Mouse (Mus musculus): ENCODE results near the gene Mpc1.
"Not testable (repeated sequence)": the region's sequence is repeated elsewhere in the genome, so short reads cannot be mapped to it uniquely, and the experiment has no call there.

The Mpc1 gene

DNA sequence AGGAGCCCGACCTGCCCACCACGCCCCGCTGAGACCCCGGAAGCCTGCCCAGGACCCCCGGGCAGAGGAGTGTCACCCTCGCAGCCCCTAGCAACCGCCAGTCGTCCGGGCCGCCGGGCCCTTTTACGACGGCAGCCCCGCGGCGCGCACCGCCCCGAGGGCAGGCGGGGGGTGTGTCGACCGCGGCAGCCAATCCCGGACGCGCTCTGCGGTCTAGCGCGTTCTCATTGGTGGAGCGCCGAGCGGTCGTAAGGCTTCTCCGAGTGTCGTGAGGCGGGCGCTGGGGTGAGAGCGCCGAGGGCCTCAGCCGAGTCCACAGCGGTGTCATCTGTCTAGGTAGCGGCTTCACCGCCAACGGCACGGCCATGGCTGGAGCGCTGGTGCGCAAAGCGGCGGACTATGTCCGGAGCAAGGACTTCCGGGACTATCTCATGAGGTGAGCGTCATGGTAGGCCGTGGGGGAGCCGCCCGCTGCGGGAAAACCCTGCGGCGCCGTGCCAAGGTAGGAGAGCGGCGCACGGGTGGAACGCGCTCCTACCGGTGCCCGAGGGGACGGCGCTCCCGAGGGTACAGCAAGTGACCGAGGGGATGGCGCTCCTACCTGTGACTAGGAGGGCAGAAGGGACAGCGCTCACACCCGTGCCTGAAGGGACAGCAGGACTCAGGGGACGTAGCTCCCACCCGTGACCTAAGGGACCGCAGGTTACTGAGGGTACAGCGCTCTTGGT is 986 bp downstream of the Mpc1 start:
- DNase-seq, result peak; percentile 98

DNA sequence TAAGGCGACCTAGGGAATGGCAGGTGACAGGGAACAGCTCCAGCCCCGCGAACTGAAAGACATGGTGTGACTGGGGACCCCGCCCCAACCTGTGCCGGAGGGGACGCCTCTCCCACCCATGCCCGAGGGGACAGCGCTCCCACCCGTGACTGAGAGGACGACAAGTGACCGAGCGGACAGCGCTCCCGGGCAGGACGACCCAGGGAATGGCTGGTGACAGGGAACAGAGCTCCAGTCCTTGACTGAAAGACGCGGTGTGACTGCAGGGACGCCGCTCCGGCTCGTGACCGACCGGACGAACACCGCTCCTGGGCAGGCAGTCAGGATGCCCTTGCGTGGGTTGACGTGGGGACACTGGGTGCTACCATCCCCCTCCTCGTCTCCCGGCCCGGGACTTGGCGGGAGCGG is 1.6 kb downstream of the Mpc1 start:
- DNase-seq, result peak; percentile 59

DNA sequence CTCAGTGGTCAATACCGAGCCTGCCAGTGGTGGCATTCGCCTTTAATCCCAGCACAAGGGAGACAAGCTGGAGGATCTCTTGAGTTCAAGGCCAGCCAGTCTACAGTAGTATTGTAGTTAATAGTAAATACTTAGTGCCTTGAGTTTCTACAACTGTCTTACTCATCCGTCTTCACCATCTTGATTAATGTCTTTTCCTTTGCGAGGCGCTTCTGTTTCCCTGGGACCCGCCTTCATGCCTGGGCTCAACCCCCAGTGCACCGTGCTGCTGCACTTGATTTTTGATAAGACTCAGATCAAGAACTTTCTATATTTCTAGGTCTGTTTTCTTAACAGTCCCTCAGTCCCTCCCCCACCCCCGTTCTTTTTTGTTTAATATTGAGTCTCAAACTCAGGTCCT is 2.4 kb downstream of the Mpc1 start:
- DNase-seq, result no peak

DNA sequence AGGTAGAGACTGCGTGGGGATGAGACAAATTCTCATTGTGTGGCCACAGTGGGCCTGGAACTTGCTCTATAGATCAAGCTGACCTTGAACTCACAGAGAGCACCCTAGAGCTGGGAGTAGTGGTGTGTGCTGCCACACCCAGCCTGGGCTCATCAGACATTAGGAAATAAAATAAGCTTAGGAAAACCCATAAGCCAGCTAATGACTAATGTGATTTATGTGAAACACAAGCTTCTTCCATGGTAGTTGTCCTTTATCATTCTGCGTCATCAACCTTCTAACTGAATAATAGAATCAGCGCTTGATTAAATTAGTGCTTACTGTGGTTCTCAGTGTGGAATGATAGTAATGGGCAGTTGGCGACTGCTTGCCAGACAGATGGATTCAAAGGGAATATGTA is 4.3 kb downstream of the Mpc1 start:
- DNase-seq, result no peak

DNA sequence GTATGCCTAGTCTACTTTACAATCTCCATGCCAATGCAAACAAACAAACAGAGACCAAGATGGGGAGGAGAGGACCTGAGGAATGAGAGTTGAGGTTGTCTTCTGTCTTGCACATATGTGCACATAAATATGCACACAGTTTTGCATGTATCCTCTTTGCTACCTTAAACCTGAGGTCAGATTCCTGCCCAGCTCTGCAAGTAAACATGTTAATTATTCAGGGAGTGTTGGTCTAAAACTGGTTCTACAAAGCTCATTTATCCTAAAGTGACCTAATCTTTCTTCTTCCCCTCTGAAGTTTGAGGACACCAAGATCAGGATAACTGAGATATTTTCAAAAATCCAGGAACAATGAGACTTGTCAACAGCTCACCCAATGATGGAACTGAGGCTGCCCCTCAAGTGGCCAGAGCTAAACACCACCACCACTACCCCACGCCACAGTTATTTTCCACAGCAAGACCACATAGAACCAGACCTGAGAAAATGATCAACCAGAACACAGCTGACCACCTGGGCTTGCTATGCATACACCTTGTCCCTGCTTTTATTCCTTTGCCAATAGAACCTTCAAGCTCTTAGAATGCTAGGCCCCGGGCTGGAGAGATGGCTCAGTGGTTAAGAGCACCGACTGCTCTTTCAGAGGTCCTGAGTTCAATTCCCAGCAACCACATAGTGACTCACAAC is 7.4 kb downstream of the Mpc1 start:
- DNase-seq, result peak; percentile 44

DNA sequence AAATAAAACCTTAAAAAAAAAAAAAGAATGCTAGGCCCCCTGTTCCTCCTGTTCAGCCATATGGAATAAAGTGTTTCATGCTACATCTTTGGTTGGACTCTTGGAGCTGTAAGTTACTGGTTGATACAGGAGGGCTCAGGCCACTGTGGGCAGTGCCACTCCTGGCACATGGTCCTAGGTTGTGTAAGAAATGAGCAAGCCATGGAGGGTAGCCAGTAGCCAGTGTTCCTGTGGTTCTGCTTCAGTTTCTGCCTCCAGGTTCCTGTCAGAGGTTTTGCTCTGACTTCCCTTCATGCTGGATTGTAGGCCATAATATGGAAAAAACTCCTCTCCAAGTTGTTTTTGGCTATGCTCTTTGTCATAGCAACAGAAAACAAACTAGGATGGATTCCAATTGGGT is 8.0 kb downstream of the Mpc1 start:
- DNase-seq, result no peak

DNA sequence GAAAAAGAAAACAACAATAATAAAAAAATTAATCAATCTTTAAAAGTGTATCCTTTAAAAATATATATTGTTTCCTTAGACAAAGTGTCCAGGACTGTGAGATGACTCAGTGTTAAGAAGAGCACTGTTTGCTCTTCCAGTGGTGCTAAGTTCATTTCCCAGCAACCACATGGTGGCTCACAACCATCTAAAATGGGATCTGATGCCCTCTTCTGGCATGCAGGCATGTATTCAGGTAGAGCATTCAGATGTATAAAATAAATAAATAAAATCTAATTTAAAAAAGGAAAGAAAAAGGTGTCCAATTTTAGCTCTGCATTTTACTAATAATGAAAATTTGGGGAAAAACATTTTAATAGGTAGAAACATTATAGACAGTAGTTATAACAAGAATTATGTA is 13.1 kb downstream of the Mpc1 start:
- DNase-seq, result no peak

DNA sequence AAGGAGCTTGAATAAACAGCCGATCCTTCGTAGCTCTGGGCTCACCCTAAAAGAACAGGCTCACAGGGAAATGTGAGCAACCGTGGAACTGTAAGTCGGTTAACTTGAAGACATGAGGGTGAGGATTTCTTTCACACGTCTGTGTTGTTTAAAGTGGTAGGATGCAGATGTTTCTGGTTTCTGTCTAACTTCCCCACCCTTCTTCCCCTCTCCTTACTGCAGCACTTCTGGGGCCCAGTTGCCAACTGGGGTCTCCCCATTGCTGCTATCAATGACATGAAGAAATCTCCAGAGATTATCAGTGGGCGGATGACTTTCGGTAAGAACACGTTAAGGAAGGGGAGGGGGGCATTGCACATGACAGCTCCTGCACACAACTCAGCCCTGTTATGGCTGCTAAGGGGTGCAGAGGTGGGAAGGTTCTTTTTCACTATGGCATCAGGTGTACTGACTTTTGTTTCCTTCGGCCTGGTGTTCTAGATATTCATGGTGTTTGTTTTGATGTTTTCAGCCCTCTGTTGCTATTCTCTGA is 13.7 kb downstream of the Mpc1 start:
- DNase-seq, result no peak

DNA sequence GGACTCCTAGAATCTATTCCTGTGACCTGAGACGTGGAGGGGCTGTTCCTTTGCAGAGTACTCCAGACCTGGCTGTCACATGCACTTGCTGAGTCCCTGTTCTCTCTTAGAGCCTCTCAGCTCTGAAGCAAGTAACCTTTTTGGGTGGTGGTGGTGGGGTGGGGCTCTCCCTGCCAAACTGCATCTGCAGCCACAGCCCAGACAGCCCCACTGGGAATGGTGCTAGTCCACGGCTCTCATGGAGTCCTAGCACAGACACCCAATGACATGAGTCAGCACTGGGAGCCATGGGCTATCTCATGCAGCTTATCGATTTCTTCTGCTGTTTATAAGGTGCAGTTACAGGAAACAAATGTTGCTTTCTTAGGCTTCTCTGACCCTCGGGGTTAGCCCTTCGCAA is 15.0 kb downstream of the Mpc1 start:
- no peak for DNase-seq

DNA sequence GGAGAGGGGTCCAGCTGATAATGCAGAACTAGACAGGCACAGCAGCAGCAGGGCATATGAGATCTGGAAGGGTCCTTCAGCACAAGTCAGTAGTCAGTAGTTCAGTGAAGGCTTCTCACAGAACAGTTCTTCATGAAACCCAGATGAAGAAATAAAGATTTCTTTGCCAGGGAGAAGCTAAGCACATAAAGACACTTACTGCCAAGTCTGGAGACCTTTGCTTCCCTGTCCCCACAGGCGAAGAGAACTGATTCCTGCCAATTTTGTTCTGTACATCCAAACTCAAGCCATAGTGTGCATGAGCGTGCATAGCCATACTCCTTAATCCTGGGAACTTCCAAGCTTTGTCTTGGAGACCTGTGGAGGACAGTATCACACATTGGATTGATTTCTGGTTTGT is 15.6 kb downstream of the Mpc1 start:
- DNase-seq, result no peak

DNA sequence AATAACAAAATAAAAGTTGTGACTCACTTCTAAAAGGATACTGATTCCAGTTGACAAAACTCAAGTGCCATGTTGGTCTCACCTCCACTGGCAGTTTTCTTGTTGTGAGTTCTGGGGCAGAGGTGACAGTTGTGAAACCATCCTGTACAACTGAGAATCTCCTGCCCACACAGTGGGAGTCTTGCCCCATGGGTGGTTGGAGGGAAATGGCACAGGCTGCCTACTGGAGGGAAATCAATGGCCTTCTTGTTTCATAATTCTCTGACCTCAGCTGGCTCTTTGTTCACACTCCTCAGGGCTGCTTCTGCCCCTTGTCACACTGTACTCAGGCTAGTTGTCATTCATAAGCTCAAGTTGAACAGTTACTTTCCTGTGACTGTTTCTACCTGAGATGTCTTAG is 16.8 kb downstream of the Mpc1 start:
- no peak for DNase-seq

DNA sequence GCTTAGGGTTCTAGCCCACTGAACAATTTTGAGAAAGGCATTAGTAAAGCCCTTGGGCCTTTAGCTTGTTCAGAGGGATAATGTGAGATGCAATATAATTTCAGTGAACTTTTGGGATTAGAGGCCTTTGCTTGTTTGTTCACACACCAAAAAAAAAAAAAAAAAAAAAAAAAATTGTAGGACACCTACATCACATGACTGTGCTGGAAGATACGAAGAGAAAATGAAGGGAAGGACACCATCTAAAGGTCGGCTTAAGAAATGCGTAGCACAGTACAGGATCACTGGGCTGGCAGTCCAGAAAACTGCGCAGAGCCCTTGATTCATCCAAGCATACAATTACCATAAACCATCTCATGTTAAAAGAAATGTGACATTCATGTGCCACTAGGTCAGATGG is 18.8 kb downstream of the Mpc1 start:
- DNase-seq, result no peak

DNA sequence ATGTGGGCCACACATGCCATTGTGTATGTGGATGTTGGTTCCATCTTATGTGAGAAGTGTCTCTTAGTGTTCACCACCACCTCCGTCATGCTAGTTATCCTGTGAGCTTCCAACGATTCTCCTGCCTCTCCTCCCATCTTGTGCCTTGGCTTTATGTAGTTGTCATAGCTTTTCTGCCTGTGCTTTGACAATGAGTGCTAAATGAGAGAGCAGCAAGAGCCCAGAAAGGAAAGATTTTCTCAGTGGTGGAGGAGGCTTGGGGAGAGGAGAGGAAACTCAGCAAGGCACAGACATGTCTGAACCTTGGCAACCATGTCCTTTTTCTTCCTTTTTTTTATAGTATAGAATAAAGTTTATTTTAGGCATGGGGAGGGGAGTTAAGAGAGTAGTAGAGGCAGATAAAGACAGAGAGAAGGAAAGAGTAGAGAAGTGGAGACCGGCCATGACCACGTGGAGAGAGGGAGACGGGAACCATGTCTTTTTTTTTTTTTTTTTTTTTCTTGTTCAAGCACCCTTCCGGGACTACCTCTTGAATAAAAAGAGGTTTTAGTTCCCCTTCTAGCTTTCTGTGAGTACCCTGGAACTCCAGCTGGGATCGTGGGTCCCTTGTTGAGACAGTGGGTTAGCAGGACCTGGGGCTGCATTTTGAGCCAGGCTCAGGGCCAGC is 20.2 kb downstream of the Mpc1 start:
- no peak for DNase-seq

DNA sequence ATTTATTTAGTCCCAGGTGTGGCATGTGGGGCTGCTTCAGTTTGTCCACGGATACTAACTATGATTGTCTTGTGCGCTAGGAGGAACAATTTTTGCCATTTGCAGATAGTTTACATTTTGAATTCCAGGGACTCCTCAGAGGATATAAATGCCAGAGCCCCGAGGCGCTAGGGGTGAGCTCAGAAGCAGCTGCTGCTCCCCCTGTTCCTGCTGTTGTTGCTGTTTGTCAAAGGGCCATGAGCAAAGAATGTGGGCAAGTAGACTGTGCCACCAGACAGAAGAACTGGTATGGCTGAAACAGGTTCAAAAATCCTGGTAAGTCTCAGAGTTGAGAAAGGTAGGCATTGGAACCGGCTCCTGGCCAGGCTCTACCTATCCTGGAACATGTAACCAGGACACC is 21.0 kb downstream of the Mpc1 start:
- DNase-seq, result no peak

DNA sequence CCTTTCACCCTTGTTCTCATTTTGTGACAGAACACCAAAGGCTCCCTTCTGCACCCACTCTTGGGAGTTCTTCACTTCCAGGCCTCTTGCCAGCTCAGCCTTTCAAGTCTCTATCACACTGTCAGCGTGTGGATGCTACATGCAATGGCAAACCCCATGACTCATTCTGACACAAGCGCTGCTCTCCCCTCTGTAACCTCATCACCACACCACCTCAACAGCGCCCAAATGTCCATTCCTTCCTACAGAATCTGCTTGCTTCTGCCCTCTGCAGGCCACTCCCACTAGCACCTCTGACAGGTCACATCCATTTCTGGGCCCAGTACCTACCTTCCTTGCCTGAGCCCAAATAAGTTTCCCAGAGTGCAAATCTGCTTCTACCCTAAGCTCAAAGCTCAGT is 23.1 kb downstream of the Mpc1 start:
- peak; percentile 14 for DNase-seq

DNA sequence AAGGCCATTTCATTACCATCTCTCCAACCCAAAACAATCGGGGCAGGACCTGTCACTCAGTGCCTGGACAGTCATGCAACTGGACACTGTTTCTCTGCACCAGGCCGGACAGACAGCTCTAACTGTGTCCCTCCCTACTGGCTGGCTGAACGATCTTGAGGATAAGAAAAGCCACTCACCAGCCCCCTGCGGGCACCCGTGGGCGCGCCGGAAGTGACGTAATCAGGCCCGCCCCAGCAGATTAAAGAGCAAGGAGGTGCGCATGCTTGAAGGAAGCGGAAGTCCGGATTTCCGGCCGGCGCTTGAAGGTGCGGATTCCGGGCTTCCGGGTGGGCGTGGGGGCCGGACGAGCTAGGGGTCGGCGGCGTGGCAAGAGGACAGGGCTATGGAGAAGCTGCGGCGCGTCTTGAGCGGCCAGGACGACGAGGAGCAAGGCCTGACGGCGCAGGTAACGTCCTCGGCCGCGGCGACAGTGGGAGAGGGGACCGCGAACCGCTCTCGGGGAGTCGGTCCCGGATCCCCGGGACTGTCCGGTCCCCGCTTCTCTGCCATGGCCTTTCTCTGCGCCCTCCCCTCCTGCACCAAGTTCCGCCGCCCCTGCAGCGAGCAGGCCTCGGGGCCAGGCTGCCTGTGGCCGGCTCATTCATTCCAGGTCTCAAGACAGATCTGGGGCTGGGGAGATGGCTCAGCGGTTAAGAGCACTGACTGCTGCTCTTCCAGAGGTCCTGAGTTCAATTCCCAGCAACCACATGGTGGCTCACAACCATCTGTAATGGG is 28.3 kb downstream of the Mpc1 start, which contains the start of gene Sft2d1:
Gene Sft2d1, plus strand, starts transcription at position 265 of the 777 bp plus-strand sequence.
- DNase-seq, result peak; percentile 97

DNA sequence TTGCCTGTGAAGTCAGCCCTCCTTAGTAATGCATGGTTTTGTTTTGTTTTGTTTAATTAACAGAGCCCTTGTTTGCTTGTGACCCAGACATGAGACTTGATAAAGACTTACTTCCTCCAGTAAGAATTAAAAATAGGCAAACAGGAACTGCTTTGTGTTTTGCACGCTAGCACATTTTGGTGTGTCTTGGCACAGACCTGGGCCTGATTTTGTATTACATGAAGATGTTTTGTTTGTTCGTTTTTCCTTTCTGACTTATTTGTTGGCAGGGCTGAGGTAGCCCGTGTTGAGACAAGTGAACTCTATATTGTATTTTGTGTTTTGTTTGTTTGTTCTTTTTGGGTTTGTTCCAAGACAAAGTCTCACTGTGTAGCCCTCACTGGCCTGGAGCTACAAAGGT is 29.0 kb downstream of the Mpc1 start:
- peak; percentile 7 for DNase-seq

DNA sequence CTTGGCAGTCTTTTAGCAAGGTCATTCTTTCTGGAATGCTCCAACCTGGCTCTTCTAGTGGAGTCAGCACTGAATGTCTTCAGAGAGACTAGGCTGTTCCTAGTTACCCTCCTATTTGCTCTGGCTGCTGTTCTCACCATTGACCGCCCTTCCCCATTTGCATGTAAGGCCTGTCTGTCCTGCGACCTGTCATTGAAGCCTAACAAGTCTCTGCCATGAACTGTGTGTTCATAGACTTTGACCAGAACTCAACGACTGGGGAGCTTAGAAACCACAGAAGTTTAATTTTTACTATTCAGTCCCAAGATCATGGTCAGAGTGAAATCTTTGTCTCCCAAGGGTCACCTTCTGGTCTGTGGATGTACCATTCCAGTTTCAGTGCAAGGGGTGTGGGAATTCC is 31.3 kb downstream of the Mpc1 start:
- DNase-seq, result peak; percentile 21

DNA sequence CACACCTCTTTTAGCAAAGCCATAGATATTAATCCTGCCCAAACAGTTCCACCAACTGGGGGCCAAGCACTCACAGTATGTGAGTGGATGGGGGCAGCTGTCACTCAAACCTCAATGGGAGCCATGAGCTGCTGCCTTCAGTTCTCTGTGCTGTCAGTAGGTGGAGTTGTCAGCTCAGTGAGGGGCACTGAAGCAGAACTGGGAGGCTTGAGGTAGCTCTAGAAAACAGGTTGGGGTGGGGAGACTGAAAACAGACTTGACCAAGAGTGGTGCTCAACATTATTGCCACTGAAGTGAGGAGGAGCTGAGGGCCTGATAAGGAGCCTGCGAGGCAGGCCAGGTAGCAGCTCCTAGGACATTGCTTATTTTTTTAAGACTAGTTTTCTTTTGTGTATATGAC is 33.5 kb downstream of the Mpc1 start:
- DNase-seq, result no peak

DNA sequence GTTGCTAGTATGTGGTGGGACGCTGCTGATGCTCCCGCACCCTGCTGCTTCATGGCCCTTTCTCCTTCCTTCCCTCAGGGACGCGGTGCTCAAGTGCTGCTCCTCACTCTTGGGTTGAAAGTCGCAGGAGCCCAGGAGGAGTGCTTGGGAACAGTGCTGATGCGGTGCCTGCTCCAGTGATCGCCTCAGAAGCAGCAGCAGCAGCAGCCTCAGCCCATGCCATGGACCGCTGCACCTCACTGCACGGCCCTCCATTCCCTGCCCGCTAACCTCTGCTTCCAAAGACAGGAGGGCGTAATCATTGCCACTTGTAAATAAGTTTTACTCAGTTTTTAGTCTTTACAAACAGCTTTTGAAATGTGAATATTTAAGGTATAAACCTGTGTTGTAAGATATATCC is 44.2 kb downstream of the Mpc1 start:
- not testable (repeated sequence) for DNase-seq

DNA sequence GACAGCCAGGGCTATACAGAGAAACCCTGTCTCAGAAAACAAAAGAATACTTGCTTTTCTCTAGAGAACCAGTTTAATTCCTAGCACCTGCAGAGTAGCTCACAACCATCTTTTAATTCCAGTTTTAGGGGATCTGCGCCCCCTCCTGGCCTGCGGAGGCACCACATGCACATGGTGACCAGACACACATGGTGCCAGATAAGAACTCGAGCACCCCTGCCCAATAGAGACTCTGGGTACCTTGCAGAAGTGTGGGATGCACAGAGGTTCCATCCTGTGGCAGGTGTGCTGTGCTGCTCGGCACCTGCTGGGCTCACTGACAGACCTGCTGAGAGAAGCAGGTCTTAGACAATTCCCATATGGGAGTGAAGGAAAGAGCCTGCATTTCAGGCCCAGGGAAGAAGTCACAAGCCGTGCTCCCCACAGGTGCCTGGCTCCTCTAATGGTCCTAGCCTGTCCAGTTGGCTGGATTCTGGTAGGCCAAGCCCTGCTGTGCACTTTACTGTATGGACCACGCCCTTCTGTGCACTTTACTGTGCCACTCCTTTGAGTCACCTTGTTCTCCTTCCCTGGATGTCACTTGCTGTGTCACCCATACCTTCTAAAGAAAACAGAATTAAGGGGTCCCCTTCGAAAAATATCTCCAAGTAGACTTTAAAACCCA is 45.9 kb downstream of the Mpc1 start:
- DNase-seq, result no peak

DNA sequence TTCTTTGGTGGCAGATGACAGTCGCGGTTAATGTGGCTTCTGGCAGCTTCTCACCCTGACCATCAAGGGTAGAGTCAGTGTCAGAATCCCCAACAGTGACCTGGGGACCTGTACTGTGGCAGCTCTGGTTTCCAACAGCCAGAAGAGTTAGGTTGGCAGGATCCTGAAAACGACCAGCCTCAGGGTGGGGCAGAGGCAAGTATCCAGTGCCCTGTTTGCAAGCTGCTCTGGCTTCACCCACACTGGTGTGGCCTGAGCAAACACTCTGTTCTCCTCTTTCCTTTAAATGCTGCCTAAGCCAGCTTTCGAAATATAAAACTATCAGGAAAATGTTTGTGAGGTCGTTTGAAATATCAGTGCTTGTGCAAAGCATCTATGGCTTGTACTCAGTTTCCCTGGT is 47.9 kb downstream of the Mpc1 start:
- no peak for DNase-seq

DNA sequence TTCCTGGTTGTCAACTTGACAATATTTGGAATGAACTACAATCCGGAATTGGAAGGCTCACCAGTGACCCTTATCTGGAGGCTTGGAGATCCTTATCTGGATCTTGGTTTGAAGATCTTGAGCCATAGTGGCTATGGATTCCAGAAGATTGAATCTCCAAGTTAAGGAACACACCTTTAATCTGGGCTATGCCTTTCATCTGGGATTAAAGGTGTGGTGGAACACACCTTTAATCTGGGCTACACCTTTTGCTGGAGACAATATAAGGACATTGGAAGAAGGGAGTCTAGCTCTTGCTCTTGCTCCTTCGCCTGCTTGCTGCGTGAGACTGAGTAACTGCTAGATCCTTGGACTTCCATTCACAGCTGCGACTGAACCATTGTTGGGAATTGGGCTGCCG is 54.5 kb downstream of the Mpc1 start, which contains the start of gene Prr18:
Gene Prr18, plus strand, starts transcription at position 301 of the 400 bp plus-strand sequence.
- DNase-seq, result not testable (repeated sequence)
